Mouse (Mus musculus): ENCODE data around the gene Hormad2.

Hormad2 gene

GRCm38 (mm10) chr11:4342027-4342426, 98.9 kb downstream of the Hormad2 start:
- no peak for DNase-seq (ENCODE audit: extremely low spot score, low spot score)

GRCm38 (mm10) chr11:4340109-4340779, 100.7 kb downstream of the Hormad2 start:
- no peak for DNase-seq (ENCODE audit: extremely low spot score, low spot score)

- no peak for DNase-seq (ENCODE audit: extremely low spot score, low spot score)
These were observed 101.6 kb downstream of the Hormad2 start for GRCm38 (mm10) chr11:4339275-4339674.

- DNase-seq (ENCODE audit: extremely low spot score, low spot score): no peak
These were observed 104.1 kb downstream of the Hormad2 start for GRCm38 (mm10) chr11:4336693-4337283.

GRCm38 (mm10) chr11:4335810-4336692, 104.9 kb downstream of the Hormad2 start:
- no peak for DNase-seq (ENCODE audit: extremely low spot score, low spot score)

GRCm38 (mm10) chr11:4332961-4333360, 107.9 kb downstream of the Hormad2 start:
- no peak for DNase-seq (ENCODE audit: extremely low spot score, low spot score)

- DNase-seq (ENCODE audit: extremely low spot score, low spot score): no peak
These were observed 112.7 kb downstream of the Hormad2 start for GRCm38 (mm10) chr11:4328188-4328587.

- no peak for DNase-seq (ENCODE audit: extremely low spot score, low spot score)
These were observed 117.4 kb downstream of the Hormad2 start for GRCm38 (mm10) chr11:4323481-4323880.

GRCm38 (mm10) chr11:4322943-4323342, 118.0 kb downstream of the Hormad2 start:
- no peak for DNase-seq (ENCODE audit: extremely low spot score, low spot score)

- DNase-seq (ENCODE audit: extremely low spot score, low spot score): no peak
These were observed 120.0 kb downstream of the Hormad2 start for GRCm38 (mm10) chr11:4320876-4321275.

GRCm38 (mm10) chr11:4319212-4319955, 121.5 kb downstream of the Hormad2 start:
- no peak for DNase-seq (ENCODE audit: extremely low spot score, low spot score)

GRCm38 (mm10) chr11:4318011-4318410, 122.9 kb downstream of the Hormad2 start:
- DNase-seq (ENCODE audit: extremely low spot score, low spot score): no peak

- no peak for DNase-seq (ENCODE audit: extremely low spot score, low spot score)
These were observed 123.6 kb downstream of the Hormad2 start for GRCm38 (mm10) chr11:4317287-4317686.

GRCm38 (mm10) chr11:4312180-4312579, 128.7 kb downstream of the Hormad2 start:
- DNase-seq (ENCODE audit: extremely low spot score, low spot score): no peak

- DNase-seq (ENCODE audit: extremely low spot score, low spot score): no peak
These were observed 130.6 kb downstream of the Hormad2 start for GRCm38 (mm10) chr11:4310324-4310723.

GRCm38 (mm10) chr11:4309613-4310012, 131.3 kb downstream of the Hormad2 start:
- DNase-seq (ENCODE audit: extremely low spot score, low spot score): no peak

GRCm38 (mm10) chr11:4308514-4309450, 132.1 kb downstream of the Hormad2 start:
- peak; percentile 63 for DNase-seq (ENCODE audit: extremely low spot score, low spot score)

- no peak for DNase-seq (ENCODE audit: extremely low spot score, low spot score)
These were observed 132.8 kb downstream of the Hormad2 start for GRCm38 (mm10) chr11:4308060-4308513.

GRCm38 (mm10) chr11:4306086-4306485, 134.8 kb downstream of the Hormad2 start:
- no peak for DNase-seq (ENCODE audit: extremely low spot score, low spot score)

- no peak for DNase-seq (ENCODE audit: extremely low spot score, low spot score)
These were observed 135.8 kb downstream of the Hormad2 start for GRCm38 (mm10) chr11:4305090-4305489.

All from neural tube, embryonic 10.5 days (tissue).